Mouse (Mus musculus) splenic B cell, adult 2 months (primary cell): ENCODE results near the gene Gm20388.

Experiments
- DNase-seq: peaks from one replicate; pipeline ENCODE4 v3.0.0-alpha.2; 2011; ENCODE audit warnings: low read depth, low spot score
- H3K27me3 ChIP-seq: 2 replicates; pipeline ENCODE4 v1.6.1; 2012; ENCODE audit warnings: mild to moderate bottlenecking, low read length, moderate library complexity, mixed read lengths; ENCODE audit not compliant: control insufficient read depth, poor library complexity, insufficient read depth, severe bottlenecking
- H3K36me3 ChIP-seq: 2 replicates; pipeline ENCODE4 v1.6.1; 2012; ENCODE audit warnings: mild to moderate bottlenecking, low read length, moderate library complexity, mixed read lengths; ENCODE audit not compliant: control insufficient read depth, poor library complexity, insufficient read depth, severe bottlenecking

The Gm20388 gene

DNA sequence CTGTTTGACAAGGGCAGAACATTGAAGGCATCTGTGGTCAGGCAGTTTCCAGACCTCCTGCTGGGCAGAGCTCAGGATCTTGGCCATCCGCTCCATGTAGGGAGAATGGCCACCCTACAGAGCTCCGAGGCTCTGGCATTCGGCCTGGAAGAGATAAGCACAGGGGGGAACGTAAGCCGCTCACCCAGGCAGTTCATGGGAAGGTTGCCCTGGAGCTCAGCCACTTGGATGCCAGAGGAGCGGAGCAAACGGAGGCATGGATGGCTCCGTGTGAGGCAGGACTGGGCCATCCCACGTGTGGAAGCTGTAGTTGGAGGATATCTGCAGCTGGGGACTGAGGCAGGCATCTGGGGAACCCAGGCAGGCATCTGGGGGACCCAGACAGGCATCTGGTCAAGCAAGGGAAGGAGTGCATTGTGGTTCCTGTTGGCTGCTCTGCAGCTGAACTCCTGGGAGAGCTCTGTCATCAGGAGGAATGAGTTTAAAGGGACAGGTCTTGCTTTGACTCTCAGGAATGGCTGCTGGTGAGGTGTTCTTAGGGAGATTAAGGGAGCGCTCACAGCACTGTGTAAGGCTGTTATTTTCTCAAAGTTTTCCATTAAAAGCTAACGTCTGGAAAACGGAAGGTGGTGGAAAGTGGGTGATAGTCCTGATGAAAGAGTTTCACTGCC, 4406.0 kb downstream of the Gm20388 start:
- Histone ChIP-seq H3K27me3 (no peaks in the 10 kb centered on the region), H3K36me3 (no peaks in the 10 kb centered on the region)
- DNase-seq = no peak

DNA sequence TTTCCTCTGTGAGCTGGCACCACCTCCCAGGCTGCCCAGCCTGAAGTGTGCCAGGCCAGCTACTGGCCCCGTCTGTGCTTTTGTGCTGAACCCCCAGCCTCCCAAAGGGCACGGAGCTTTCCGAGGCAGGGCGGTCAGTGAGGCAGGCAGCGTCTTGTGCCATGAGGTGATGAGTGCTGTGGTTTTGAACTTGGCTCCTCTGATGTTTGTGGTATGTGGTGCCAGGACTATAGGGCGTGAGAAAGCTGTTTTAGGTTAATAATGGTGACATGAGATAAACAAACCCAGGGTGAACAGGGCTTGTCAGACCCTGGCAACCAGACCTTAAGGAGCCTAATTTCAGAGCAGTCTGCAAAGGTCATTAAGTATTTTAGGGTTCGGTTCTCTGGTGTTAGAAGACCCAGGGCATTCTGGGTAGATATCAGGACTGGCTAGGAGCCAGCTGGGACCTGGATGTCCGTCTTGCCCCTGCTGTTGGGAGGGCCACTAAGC, 4406.6 kb downstream of the Gm20388 start:
- H3K36me3 ChIP-seq = no peaks in the 10 kb centered on the region
- no peaks in the 10 kb centered on the region for H3K27me3 ChIP-seq
- DNase-seq = peak; percentile 5

DNA sequence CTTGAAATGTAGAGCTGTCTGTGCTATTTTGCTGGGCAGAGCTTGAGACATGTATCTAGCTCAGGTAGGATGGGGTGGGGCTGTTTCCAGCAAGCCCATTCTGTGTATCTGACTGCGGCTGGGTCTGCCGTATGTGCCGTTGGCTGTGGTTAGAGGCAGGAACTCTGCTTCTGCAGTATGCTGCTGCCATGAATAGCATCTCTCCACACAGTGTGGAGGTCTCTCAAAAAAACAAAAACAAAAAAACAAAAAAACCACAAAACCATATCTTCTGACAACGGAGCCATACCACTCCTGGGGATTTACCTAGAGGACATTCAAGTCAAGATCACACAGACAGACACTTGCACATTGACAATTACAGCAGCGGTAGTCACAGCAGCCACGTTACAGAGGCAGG, 4407.2 kb downstream of the Gm20388 start:
- no peaks in the 10 kb centered on the region for H3K27me3 ChIP-seq
- peak; percentile 6 for DNase-seq
- no peaks in the 10 kb centered on the region for H3K36me3 ChIP-seq

DNA sequence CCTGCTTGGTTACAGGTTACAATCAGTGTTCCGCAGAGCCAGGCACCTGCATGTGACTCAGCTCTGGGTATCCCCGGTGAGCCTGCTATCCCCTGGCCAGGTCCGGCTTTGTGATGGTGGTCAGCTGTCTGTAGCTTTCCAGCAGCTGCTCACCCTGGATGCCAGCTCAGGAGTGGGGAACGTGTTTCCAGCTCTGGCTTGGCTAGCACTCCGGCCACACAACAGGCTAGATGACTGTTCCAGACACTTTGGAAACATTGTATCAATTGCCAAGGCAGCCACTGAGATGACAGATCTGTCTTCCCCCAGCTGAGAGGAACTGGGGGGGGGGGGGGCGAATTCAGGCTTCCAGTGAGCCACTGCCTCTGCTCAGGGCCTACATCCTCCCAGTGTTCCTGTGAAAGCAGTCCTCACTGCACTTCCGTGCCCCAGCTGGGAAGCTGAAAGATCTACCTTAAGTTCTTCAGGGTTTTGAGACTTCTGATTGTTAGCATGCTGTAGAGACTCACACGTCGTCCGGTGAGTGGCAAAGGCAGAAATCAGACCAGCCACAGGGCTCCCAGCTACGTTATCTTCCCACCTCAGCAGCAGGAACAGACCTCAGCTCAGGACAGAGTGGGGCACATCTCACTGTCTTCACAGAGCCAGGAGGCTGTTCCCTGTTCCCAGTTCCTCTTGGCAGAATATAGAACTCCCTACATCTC, 4408.1 kb downstream of the Gm20388 start:
- H3K36me3 ChIP-seq = no peaks in the 10 kb centered on the region
- no peaks in the 10 kb centered on the region for H3K27me3 ChIP-seq
- DNase-seq = no peak

DNA sequence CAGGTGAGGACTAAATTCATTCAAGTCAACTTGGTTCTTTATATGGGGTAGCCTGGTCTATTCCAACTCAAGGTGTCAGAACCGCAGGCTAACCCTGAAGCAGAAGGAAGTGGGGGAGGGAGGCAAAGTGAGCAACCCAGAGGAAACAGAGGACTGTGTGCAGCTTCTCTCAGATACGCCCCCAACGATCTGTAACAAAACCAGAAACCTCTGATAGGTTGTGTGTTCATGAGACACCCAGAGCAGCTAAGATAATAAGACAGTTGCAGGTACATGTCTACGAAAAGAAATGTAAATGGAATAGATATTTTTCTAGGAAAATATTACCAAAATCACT, 4408.6 kb downstream of the Gm20388 start:
- no peak for DNase-seq
- H3K27me3 ChIP-seq = no peaks in the 10 kb centered on the region
- H3K36me3 ChIP-seq = peaks cover under 1% of the 10 kb centered on the region; the same call in 1 of the 2 replicates

DNA sequence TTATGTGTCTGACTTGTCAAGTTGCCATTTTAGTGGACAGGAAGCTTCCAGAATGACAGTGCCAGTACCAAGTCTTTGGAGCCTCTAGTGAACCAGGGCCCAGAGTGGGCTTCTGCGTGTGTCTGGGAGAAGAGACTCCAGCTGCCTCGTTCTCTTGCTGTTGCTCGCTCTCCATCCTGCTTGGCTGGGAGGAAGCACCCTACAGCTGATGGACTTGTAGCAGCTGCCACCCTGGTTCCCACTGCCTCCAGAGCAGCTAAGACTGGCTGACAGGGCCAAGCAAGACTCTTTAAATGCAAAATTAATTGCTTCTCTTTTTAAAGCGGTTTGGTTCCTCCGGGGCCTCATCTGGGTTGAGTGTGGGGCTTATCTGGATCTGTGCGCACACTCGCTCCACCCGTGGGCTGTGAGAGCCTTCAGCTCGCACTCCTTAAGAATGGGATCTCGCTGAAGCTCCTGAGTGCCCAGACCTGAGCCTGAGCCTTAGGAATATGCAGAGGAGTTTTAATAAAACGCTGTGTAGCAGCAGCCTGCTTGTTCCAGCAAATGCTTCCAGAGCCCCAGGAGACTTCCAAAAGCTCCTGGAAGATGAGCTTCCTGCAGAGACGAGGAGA, 4410.7 kb downstream of the Gm20388 start:
- DNase-seq = no peak
- Histone ChIP-seq H3K36me3 (peaks cover 3% of the 10 kb centered on the region), H3K27me3 (no peaks in the 10 kb centered on the region)

DNA sequence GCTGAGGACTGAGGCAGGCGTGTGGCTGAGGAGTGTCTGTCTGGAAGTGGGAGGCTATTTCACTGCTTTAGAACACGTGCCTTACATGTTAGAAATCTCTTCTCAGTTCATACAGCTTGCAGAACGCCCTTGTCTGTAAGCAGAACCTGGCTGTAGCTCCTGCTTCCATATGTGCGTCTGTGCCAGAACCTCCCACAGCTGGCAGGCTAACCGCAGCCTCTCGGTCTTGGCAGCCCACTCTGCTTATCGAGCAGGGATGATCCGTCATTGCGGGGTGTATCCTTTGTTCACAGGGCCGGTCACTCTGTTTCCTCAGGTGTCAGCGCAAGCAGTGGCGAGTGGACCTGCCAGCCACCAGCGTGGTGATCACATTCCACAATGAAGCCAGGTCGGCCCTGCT, 4412.7 kb downstream of the Gm20388 start:
- DNase-seq = no peak
- no peaks in the 10 kb centered on the region for H3K27me3 ChIP-seq
- H3K36me3 ChIP-seq = peaks cover 5% of the 10 kb centered on the region

DNA sequence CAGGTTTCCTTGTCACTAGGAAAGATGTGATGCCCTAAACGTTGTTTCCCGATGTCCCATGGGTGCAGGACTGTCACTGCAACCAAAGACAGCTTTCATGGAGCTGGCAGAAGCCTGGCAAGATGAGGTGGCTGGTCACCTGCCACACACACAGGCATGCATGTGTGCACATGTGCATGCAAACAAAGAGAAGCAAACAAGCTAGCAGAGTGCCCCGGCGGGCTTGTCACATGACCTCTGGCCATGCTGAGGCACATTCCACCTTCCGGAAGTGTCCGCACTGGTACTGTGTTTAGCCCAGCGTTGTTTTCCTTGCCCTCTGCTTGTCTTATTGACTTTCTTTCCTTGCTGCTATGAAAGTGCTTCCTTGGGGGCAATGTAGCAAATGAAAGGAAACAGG, 4417.6 kb downstream of the Gm20388 start:
- no peaks in the 10 kb centered on the region for H3K27me3 ChIP-seq
- H3K36me3 ChIP-seq = peaks cover 5% of the 10 kb centered on the region
- DNase-seq = no peak

DNA sequence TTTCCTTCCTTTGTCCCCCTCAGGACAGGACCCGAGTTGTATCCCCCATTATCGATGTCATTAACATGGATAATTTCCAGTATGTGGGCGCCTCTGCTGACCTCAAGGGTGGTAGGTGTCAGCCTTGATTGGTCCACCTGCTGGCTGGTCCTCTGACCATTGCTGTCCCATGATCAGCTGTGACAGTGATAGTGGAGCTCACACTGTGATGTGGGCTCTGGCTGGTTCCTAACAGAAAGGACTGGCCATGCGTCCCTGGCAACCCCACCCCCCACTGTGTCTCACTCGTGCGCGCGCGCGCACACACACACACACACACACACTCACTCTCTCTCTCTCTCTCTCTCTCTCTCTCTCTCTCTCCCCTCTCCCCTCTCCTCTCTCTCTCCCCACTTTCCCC, 4419.0 kb downstream of the Gm20388 start:
- Histone ChIP-seq H3K27me3 (no peaks in the 10 kb centered on the region), H3K36me3 (0 out of 2 replicates have a peak, but pooled peaks cover 2% of the 10 kb centered on the region)
- DNase-seq = no peak

DNA sequence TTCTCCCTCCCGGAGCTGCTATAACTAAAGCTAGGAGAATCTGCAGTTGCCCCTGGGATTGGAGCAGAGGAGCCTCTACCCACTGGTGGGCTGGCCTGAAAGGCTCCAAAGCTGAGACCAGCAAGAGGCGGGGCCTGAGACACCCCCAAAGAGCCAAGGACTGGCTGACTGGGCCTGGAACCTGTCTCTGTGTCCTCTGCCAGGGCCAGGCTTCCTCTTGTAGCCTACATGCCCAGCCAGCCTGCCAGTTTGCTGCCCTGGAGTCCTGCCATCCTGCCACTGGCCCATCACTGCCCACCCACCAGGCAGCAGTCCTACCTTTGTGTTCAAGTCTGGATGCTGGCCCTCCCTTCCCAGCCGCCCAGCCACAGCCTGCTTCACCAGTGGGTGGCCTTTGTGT, 4419.8 kb downstream of the Gm20388 start:
- DNase-seq = no peak
- H3K27me3 ChIP-seq = no peaks in the 10 kb centered on the region
- 0 out of 2 replicates have a peak, but pooled peaks cover 2% of the 10 kb centered on the region for H3K36me3 ChIP-seq

DNA sequence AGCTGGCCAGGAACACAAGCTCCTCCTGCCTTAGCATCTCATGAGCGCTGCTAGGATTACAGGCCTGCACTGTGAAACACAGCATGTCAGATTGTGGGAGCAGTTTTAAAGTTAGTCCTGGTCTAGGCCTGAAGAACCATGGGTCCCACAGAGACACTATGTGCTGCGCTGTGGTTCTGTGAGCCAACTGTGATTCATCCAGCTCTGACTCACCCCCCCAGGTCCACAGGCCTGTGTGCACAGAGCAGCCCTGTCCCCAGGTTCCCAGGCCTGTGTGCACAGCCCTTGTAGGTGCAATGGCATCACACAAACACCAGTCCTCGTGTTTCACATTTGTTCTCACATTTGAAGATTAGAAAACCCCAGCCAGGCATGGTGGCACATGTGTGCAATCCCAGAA, 4420.5 kb downstream of the Gm20388 start:
- Histone ChIP-seq H3K36me3 (peaks cover 4% of the 10 kb centered on the region; the same call in 1 of the 2 replicates), H3K27me3 (no peaks in the 10 kb centered on the region)
- DNase-seq = no peak

DNA sequence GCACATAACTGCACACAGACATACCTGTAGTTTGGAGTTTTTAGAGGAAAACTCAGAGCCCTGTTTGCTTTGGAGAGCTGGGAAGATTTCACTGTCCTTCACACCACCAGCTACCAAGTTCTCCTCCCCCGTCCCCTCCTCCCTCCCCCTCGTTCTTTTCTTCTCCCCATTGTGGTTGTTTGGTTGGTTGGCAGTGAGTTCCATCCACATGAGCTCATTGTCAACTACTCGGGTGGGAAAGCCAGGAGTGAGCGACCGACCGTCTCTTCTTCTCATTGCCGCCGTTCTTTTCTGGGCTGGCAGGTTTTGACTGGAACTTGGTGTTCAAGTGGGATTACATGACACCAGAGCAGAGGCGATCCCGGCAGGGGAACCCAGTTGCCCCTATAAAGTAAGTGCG, 4421.1 kb downstream of the Gm20388 start:
- DNase-seq = no peak
- H3K36me3 ChIP-seq = peaks cover 4% of the 10 kb centered on the region; the same call in 1 of the 2 replicates
- no peaks in the 10 kb centered on the region for H3K27me3 ChIP-seq

DNA sequence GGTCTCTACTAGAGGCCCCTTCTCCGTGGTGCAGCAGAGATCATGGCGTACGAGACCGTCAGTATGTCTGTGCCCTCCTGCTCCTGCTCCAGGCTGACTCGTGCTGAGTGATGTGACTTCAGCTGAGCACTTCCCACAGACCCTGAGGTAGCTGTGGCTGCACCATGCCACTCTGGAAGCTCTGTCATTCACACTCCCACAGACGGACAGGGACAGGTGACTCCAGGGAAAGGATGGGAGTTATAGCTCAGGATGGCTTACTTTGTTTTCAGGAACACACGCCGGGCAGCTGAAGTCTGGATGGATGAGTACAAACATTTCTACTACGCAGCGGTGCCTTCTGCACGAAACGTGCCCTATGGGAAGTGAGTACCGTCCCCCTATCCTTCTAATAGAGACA, 4425.7 kb downstream of the Gm20388 start:
- no peaks in the 10 kb centered on the region for H3K27me3 ChIP-seq
- peaks cover 2% of the 10 kb centered on the region; the same call in 1 of the 2 replicates for H3K36me3 ChIP-seq
- no peak for DNase-seq

DNA sequence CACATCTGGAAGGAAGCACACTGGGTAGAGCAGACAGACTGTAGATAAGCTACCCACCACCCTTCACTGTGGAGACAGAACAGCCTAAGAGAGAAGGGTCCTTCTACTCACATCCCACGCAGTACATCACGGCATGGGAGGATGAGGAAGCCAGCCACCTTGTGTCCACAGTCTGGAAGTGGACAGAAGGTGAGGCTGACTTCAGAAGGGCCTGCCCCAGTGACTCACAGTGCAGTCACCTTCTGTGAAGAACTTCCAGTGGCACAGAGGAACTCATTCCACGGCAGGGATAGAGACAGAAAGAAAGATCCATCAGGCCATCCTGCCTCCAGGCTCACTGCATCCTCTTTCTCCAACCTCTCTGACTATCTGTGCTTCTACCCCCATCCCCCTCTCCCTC, 4429.1 kb downstream of the Gm20388 start:
- H3K36me3 ChIP-seq = peaks cover 2% of the 10 kb centered on the region; the same call in 1 of the 2 replicates
- no peak for DNase-seq
- H3K27me3 ChIP-seq = no peaks in the 10 kb centered on the region

DNA sequence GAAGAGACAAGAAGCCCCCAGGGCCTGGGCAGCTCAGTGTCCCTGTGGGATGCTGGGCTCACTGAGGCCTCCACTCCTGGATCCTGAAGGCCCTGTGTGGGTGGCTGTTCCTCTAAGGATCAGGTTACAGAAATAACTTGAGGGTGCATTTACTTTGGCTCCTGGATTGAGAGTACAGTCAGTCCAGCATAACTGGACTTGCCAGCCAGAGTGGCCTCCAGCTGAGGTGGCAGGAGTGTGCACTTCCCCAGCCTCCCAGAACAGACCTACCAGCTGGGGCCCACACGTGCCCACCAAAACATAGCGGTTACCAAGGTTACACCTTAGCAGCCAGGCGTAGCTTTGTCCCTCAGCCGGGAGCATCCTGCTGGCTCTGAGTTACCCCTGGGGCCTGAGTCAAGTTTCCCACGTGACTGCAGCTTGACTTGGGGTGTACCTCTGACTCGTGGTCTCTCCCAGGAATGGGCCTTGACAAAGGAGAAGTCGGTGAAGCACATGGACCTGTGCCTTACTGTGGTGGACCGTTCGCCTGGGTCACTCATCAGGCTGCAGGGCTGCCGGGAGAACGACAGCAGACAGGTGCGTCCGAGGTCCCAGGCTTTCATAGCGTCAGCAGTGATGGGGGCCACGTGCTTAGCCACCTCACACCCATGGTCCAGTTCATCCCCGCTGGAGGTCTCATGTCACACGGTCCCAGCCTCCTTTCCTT, 4429.9 kb downstream of the Gm20388 start:
- H3K27me3 ChIP-seq = no peaks in the 10 kb centered on the region
- peaks cover 2% of the 10 kb centered on the region; the same call in 1 of the 2 replicates for H3K36me3 ChIP-seq
- no peak for DNase-seq
